Mouse (Mus musculus): ENCODE results near the gene Colec11. TPM values are rescaled to one million over a fixed set of nuclear protein-coding genes. Genes with fewer than 3 reads are reported as not detected.

Gene Colec11
- polyA plus RNA-seq, 1 experiment from 2014 or later = 1.5 TPM

- H3K36me3 ChIP-seq (ENCODE audit: control insufficient read depth, insufficient read depth, low read length) = no peaks in the 10 kb centered on the region
- no peak overlapping the region for H3K27ac ChIP-seq (ENCODE audit: low read length)
- H3K27me3 ChIP-seq (ENCODE audit: control insufficient read depth, insufficient read depth, low read length) = no peaks in the 10 kb centered on the region
- no peaks in the 10 kb centered on the region for H3K9me3 ChIP-seq (replicated peaks; ENCODE audit: control insufficient read depth, low read length)
- H3K4me1 ChIP-seq (ENCODE audit: control insufficient read depth, insufficient read depth, low read length) = no peaks in the 10 kb centered on the region
- WGBS = 78% methylated on average over 7 of the region's 7 CpGs
- no peak overlapping the region for H3K4me3 ChIP-seq (replicated peaks; ENCODE audit: low read length)
- no peak overlapping the region for H3K4me2 ChIP-seq (ENCODE audit: low read depth, low read length)
- no peak overlapping the region for H3K9ac ChIP-seq (ENCODE audit: low read length)
- ATAC-seq (ENCODE audit: insufficient read depth, low FRiP score) = no peak
These were observed 8.8 kb downstream of the Colec11 start for GRCm38 (mm10) chr12:28614401-28614800.

- H3K27ac ChIP-seq (ENCODE audit: low read length) = no peak overlapping the region
- no peak overlapping the region for H3K9ac ChIP-seq (ENCODE audit: low read length)
- WGBS = 41% methylated on average over 6 of the region's 6 CpGs
- H3K27me3 ChIP-seq (ENCODE audit: control insufficient read depth, insufficient read depth, low read length) = no peaks in the 10 kb centered on the region
- no peaks in the 10 kb centered on the region for H3K36me3 ChIP-seq (ENCODE audit: control insufficient read depth, insufficient read depth, low read length)
- no peaks in the 10 kb centered on the region for H3K9me3 ChIP-seq (replicated peaks; ENCODE audit: control insufficient read depth, low read length)
- no peak overlapping the region for H3K4me3 ChIP-seq (replicated peaks; ENCODE audit: low read length)
- no peaks in the 10 kb centered on the region for H3K4me1 ChIP-seq (ENCODE audit: control insufficient read depth, insufficient read depth, low read length)
- no peak overlapping the region for H3K4me2 ChIP-seq (ENCODE audit: low read depth, low read length)
- ATAC-seq (ENCODE audit: insufficient read depth, low FRiP score) = no peak
These were observed 10.8 kb downstream of the Colec11 start for GRCm38 (mm10) chr12:28612391-28612790.

DNA sequence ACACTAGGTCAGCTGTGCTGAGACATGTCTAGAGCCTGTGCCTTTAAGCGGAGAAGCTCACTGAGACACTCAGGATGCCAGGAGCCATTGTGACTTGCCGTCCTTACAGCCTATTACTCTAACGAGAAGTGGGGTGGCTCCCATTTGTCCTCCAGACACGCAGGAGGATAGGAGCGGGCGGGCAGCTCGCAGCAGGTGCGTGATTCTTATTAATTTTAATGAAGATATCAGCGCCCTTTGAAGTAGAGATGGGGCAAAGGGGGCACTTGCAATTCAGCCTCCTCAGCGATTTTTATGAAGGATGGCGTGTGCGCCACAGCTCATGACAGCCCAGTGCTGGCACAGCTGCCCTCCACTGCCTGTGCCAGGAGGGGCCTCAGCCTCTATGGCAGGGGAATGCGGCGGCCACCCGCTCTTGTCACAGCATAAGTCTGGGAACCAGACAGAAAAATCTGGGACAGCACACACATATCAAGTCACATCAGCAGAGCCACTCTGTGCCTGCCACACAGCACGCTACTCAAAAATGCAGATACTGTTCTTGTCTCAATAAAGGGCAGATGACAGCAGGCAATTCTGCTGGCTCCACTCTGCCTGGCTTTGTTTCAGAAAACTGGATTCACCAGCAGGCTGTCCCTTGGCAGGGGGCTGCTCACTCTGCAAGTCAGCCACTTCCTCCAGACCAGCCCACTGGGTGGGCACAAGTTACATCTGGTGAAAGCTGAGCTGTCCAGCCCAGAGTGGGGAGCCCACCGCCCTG, 15.5 kb downstream of the Colec11 start:
- Histone ChIP-seq H3K27me3 (ENCODE audit: control insufficient read depth, insufficient read depth, low read length) (no peaks in the 10 kb centered on the region), H3K27ac (ENCODE audit: low read length) (no peak overlapping the region), H3K9ac (ENCODE audit: low read length) (no peak overlapping the region), H3K4me1 (ENCODE audit: control insufficient read depth, insufficient read depth, low read length) (no peaks in the 10 kb centered on the region), H3K4me3 (replicated peaks; ENCODE audit: low read length) (no peak overlapping the region), H3K36me3 (ENCODE audit: control insufficient read depth, insufficient read depth, low read length) (no peaks in the 10 kb centered on the region), H3K9me3 (replicated peaks; ENCODE audit: control insufficient read depth, low read length) (no peaks in the 10 kb centered on the region), H3K4me2 (ENCODE audit: low read depth, low read length) (no peak overlapping the region)
- WGBS = 65% methylated on average over 17 of the region's 17 CpGs
- ATAC-seq (ENCODE audit: insufficient read depth, low FRiP score) = no peak

DNA sequence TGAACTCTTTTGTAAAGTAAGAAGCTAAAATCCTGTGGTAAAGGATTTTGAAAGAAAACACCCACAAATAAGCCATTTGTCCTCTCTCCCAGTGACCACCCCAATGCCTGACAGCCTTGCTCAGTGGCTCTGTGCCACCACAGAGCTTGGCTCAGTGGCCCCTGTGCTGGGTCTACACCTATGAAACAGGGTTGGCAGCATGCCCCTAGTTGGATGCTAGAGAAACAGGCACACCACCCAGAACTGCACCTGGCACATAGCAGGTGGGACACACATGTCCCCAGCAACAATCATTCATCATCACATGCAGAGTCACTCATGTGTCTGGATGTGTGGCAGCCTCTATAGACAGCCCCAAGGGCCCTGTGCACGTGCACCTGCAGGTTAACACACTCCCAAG, 19.7 kb downstream of the Colec11 start:
- 67% methylated on average over 1 of the region's 1 CpGs for WGBS
- Histone ChIP-seq H3K4me3 (replicated peaks; ENCODE audit: low read length) (no peak overlapping the region), H3K36me3 (ENCODE audit: control insufficient read depth, insufficient read depth, low read length) (no peaks in the 10 kb centered on the region), H3K9me3 (replicated peaks; ENCODE audit: control insufficient read depth, low read length) (no peaks in the 10 kb centered on the region), H3K27ac (ENCODE audit: low read length) (no peak overlapping the region), H3K27me3 (ENCODE audit: control insufficient read depth, insufficient read depth, low read length) (no peaks in the 10 kb centered on the region), H3K4me1 (ENCODE audit: control insufficient read depth, insufficient read depth, low read length) (no peaks in the 10 kb centered on the region), H3K9ac (ENCODE audit: low read length) (no peak overlapping the region), H3K4me2 (ENCODE audit: low read depth, low read length) (no peak overlapping the region)
- ATAC-seq (ENCODE audit: insufficient read depth, low FRiP score) = no peak

- Histone ChIP-seq H3K4me3 (replicated peaks; ENCODE audit: low read length) (no peak overlapping the region), H3K9me3 (replicated peaks; ENCODE audit: control insufficient read depth, low read length) (no peaks in the 10 kb centered on the region), H3K27me3 (ENCODE audit: control insufficient read depth, insufficient read depth, low read length) (no peaks in the 10 kb centered on the region), H3K9ac (ENCODE audit: low read length) (no peak overlapping the region), H3K4me1 (ENCODE audit: control insufficient read depth, insufficient read depth, low read length) (no peaks in the 10 kb centered on the region), H3K36me3 (ENCODE audit: control insufficient read depth, insufficient read depth, low read length) (no peaks in the 10 kb centered on the region), H3K27ac (ENCODE audit: low read length) (no peak overlapping the region), H3K4me2 (ENCODE audit: low read depth, low read length) (no peak overlapping the region)
- 21% methylated on average over 4 of the region's 4 CpGs for WGBS
- no peak; the same call in 1 of the 2 replicates for ATAC-seq (ENCODE audit: insufficient read depth, low FRiP score)
These were observed 20.9 kb downstream of the Colec11 start for GRCm38 (mm10) chr12:28602259-28602658.

GRCm38 (mm10) chr12:28598526-28598991, 24.6 kb downstream of the Colec11 start:
- 45% methylated on average over 2 of the region's 2 CpGs for WGBS
- ATAC-seq (ENCODE audit: insufficient read depth, low FRiP score) = no peak
- H3K27me3 ChIP-seq (ENCODE audit: control insufficient read depth, insufficient read depth, low read length) = no peaks in the 10 kb centered on the region
- H3K4me3 ChIP-seq (replicated peaks; ENCODE audit: low read length) = no peak overlapping the region
- no peaks in the 10 kb centered on the region for H3K9me3 ChIP-seq (replicated peaks; ENCODE audit: control insufficient read depth, low read length)
- H3K4me1 ChIP-seq (ENCODE audit: control insufficient read depth, insufficient read depth, low read length) = no peaks in the 10 kb centered on the region
- H3K9ac ChIP-seq (ENCODE audit: low read length) = no peak overlapping the region
- H3K36me3 ChIP-seq (ENCODE audit: control insufficient read depth, insufficient read depth, low read length) = no peaks in the 10 kb centered on the region
- no peak overlapping the region for H3K27ac ChIP-seq (ENCODE audit: low read length)
- H3K4me2 ChIP-seq (ENCODE audit: low read depth, low read length) = no peak overlapping the region

DNA sequence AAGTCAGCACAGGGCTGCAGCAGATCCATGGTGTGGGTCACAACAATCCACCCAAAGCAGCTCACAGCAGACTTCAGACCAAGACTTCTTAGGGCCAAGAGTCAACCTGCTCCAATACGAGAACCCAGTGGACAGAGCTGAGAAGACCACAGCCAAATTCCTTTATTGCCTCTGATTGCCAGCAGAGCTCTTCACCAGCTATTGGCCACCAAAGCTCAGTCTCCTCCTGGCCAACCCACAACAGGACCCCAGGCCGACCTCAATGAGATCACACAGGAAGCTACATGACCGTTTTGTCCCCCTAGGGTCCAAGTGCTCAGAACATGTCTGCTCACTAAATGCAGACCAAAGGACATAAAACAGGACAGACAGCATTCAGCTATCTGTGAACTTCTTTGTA, 25.1 kb downstream of the Colec11 start:
- WGBS = 57% methylated on average over 3 of the region's 3 CpGs
- Histone ChIP-seq H3K4me3 (replicated peaks; ENCODE audit: low read length) (no peak overlapping the region), H3K9ac (ENCODE audit: low read length) (no peak overlapping the region), H3K4me2 (ENCODE audit: low read depth, low read length) (no peak overlapping the region), H3K36me3 (ENCODE audit: control insufficient read depth, insufficient read depth, low read length) (no peaks in the 10 kb centered on the region), H3K27me3 (ENCODE audit: control insufficient read depth, insufficient read depth, low read length) (no peaks in the 10 kb centered on the region), H3K27ac (ENCODE audit: low read length) (no peak overlapping the region), H3K9me3 (replicated peaks; ENCODE audit: control insufficient read depth, low read length) (no peaks in the 10 kb centered on the region), H3K4me1 (ENCODE audit: control insufficient read depth, insufficient read depth, low read length) (no peaks in the 10 kb centered on the region)
- ATAC-seq (ENCODE audit: insufficient read depth, low FRiP score) = no peak

DNA sequence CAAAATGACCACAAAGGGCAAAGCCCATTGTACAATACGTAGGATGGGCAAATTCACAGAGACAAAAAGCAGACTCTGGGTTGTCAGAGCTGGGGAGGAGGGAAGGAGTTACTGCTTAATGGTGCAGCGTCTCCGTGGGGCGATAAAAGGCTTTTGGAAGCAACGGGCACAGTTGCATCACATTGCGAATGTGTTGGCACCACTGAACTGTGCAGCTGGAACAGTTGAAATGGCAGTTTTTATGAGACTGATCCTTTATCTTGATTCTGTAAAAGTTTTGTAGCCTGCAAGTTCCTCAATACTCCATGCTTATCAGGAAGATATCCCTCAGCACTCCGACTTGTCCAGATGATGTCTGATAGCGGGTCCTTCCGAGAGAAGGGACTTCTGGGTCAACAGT, 25.5 kb downstream of the Colec11 start:
- Histone ChIP-seq H3K36me3 (ENCODE audit: control insufficient read depth, insufficient read depth, low read length) (no peaks in the 10 kb centered on the region), H3K4me1 (ENCODE audit: control insufficient read depth, insufficient read depth, low read length) (no peaks in the 10 kb centered on the region), H3K4me2 (ENCODE audit: low read depth, low read length) (no peak overlapping the region), H3K27me3 (ENCODE audit: control insufficient read depth, insufficient read depth, low read length) (no peaks in the 10 kb centered on the region), H3K27ac (ENCODE audit: low read length) (no peak overlapping the region), H3K9me3 (replicated peaks; ENCODE audit: control insufficient read depth, low read length) (no peaks in the 10 kb centered on the region), H3K4me3 (replicated peaks; ENCODE audit: low read length) (no peak overlapping the region), H3K9ac (ENCODE audit: low read length) (no peak overlapping the region)
- 79% methylated on average over 9 of the region's 9 CpGs for WGBS
- ATAC-seq (ENCODE audit: insufficient read depth, low FRiP score) = no peak

DNA sequence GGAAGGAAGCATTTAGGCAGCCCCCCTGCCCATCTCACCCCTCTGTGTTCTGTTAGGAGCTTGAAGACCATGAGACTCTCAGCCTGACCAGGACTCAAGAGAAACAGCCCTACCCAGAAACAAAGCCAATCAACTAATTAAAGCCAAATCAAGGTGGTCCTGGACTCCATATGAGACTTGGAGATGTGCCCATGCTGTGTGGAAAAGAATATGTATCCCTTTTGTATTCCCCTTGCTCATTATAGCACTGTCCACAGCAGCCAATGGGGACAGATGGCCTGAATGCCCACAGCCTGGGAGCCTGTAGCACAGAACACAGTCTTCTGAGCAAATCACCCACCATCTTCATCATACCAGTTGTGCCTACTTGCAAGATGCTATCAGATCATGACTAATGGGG, 26.3 kb downstream of the Colec11 start:
- no peaks in the 10 kb centered on the region for H3K4me1 ChIP-seq (ENCODE audit: control insufficient read depth, insufficient read depth, low read length)
- ATAC-seq (ENCODE audit: insufficient read depth, low FRiP score) = no peak
- H3K4me3 ChIP-seq (replicated peaks; ENCODE audit: low read length) = no peak overlapping the region
- H3K9me3 ChIP-seq (replicated peaks; ENCODE audit: control insufficient read depth, low read length) = no peaks in the 10 kb centered on the region
- H3K9ac ChIP-seq (ENCODE audit: low read length) = no peak overlapping the region
- H3K4me2 ChIP-seq (ENCODE audit: low read depth, low read length) = no peak overlapping the region
- no peak overlapping the region for H3K27ac ChIP-seq (ENCODE audit: low read length)
- no peaks in the 10 kb centered on the region for H3K36me3 ChIP-seq (ENCODE audit: control insufficient read depth, insufficient read depth, low read length)
- H3K27me3 ChIP-seq (ENCODE audit: control insufficient read depth, insufficient read depth, low read length) = no peaks in the 10 kb centered on the region

All from stomach, embryonic 16.5 days (tissue).